Mouse (Mus musculus) embryonic fibroblast, embryonic 13.5 days (primary cell): Measurements from ENCODE around the gene Ier2.

Experiments
- CTCF ChIP-seq: IDR thresholded peaks from 2 replicates; pipeline ENCODE4 v1.5.1; 2011; ENCODE audit warnings: mild to moderate bottlenecking, control low read depth, low read length, moderate library complexity, borderline replicate concordance; ENCODE audit not compliant: insufficient read depth
- POLR2A ChIP-seq: IDR thresholded peaks from 2 replicates; pipeline ENCODE4 v1.6.1; 2011; ENCODE audit warnings: low read depth, mild to moderate bottlenecking, control low read depth, low read length, moderate library complexity

- TF ChIP-seq CTCF (no peak), POLR2A (no peak)
These were observed 45.6 kb downstream of the Ier2 start for GRCm38 (mm10) chr8:84617005-84617404.
